Mouse (Mus musculus) CD4-positive, CD25-positive, alpha-beta regulatory T cell, adult 4 months (primary cell): ENCODE measurements around the gene Noto. TPM values are rescaled to one million over a fixed set of nuclear protein-coding genes. Genes with fewer than 3 reads are reported as not detected.
"Not testable (repeated sequence)": the region's sequence is repeated elsewhere in the genome, so short reads cannot be mapped to it uniquely, and the experiment has no call there.

ENCODE experiments used
- ATAC-seq: one replicate; pipeline ENCODE4 v1.8.0; 2017
- polyA plus RNA-seq, 2 experiments: library from polyadenylated mRNA; unstranded; fragments of 100-300 nt; shearing (Covaris generic); gene quantifications; one replicate each; pipeline ENCODE4 v1.2.1; 2017

Noto gene
- polyA plus RNA-seq, 2 experiments from 2014 or later: not detected

DNA sequence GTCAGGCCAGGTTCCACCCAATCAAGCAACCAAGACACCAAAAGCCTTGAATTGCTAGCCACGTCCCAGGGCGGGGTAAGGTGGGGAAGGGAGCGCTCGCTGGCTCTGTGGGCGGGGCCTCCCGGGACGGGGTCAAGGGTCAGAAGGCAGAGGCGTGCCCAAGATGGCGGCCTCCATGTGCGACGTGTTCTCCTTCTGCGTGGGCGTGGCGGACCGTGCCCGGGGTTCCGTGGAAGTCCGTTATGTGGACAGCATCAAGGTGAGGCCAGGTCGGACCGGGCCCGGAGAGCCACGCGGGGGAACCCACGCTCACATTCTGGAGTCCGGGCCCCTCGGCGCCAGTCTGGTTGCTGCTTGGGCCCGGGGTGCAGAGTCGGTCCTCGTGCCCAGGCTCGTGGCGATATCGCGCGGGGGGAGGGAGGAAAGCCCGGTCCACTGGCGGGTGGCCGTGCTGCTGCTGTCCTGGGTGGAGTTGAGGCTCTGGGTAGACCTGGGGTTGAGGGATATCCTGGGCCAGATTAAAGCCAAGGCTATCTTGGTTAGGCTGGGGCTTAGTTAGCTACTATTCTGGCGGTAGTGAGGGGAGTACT, 8.3 kb downstream of the Noto start, which contains the start of gene Smyd5:
TSS of gene Smyd5 (plus strand) at position 148 of the 590 bp plus-strand sequence.
- ATAC-seq: peak; percentile 93

DNA sequence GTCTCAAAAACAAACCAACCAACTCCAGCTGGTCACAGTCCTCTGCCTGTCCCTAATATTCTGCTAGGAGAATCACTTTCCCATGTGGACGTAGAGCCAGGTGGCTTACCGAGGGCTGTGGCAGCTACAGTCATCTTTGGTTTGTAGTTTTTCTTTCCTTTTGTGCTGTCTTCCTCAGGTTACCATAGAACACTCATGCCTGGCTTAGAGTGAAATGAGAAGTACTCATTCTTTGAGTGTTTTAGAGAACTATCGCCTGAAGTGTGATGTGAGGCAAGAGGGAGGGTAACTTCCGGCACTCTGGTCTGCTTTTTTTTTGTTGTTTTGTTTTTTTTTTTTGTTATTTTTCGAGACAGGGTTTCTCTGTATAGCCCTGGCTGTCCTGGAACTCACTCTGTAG, 10.2 kb downstream of the Noto start:
- no peak for ATAC-seq

DNA sequence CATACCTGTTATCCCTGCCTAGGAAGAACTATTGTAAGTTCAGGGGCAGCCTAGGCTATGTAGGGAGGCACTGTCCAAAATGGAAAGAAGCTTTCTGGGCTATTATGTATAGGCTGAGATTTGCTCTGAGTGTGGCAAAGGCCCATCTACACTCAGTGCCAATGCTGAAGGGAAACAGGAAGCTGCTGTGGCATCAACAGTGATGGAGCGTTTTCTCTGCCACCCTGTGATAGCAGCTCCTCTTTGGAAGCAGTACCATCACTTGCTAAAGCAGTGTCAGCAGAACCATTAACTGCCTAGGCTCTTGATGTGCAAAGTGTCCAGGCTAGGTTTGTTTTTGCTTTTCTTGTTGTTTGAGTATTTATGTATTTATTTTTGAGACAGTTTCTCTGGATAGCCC, 12.5 kb downstream of the Noto start:
- ATAC-seq: no peak

DNA sequence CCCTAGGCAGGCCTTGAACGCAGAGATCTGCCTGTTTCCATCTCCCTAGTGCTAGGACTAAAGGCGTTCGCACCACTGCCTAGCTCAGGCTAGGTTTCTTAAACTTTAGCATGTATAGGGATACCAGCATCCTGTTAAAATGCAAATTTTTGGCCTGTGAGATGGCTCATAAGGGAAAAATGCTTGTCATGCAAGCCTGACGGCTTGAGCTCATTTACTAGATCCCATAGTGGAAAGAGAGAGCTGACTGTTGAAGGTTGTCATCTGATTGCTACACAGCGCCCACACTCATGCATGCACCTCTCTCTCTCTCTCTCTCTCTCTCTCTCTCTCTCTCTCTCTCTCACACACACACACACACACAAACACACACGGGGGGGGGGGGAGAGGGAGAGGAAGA, 12.9 kb downstream of the Noto start:
- ATAC-seq: no peak

DNA sequence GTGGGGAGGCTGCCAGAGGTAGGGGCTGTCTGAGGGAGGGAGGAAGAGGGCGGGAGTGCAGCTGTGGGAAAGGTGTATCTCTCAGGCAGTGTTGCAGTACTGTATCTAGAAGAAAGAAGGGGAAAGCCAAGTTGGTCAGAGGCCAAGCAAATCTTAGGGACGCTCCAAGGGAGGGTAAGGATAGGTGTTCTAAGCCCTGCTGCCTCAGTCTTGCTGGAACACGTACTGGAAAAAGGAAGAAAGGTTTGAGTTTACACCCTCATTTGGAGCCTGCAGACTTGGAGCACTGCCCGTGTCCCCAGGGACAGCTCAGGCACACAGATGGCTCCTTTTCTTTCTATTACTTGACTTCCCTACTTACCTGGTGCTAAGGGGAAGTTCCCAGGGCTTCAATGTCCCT, 17.5 kb downstream of the Noto start:
- no peak for ATAC-seq

DNA sequence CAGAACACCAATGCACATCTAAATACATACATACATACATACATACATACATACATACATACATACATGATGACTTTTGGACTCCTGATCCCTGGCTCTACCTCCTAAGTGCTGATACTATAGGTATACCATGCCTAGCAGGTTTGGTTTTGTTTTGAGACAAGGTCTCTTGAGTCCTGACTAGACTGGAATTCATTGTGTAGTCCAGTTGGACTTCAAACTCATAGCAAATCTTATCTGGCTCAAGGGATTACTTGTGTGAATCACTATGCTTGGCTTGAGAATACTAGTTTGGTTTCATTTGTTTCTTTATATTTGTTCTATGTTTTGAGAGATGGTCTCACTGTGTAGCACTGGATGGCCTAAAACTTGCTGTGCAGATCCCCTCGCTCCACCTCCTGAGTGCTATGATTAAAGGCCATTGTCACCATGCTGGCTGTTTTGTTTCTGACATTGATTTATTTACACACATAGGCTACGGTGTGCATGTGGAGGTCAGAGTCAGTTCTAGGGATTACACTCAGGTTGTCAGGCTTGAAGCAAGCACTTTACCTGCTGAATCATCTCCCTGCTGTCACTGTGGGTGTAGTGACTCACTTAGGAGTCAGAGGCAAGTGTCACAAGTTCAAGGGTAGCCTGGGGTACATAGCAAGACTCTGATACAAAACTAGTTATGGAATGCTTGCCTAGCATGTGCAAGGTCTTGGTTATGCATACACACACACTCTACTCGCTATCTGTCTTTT, 20.0 kb downstream of the Noto start:
- ATAC-seq: no peak

DNA sequence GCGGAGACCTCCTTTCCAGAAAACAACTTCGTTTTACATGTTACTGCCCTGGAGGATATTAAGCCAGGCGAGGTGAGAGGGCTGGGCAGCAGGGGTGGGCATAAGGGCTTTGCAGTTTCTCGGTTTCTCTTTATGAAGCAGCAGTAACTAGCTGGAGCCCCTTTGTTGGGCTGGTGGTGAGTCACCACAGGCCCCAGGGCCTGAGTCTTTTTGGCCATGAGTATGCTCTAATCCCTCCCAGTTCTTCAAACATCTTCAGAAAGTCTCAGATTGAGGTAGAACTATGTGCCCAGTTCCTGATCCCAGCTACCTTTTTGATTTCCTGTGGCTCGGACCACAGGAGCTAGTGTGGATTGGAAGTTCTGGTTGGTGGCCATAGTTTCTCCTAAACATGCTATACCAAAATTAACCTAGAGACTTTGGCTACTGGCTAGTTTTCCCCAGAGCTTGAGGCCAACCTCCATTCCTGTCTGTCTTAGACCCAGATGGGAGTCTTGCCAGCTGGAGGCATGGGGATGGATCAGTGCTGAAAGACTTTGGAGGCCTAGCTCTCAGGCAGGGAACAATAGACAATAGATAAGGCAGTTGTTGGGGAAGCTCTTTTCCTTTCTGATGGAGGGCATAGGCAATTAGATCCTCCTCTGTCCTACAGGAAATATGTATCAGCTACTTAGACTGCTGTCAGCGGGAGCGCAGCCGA, 20.7 kb downstream of the Noto start:
- no peak for ATAC-seq

DNA sequence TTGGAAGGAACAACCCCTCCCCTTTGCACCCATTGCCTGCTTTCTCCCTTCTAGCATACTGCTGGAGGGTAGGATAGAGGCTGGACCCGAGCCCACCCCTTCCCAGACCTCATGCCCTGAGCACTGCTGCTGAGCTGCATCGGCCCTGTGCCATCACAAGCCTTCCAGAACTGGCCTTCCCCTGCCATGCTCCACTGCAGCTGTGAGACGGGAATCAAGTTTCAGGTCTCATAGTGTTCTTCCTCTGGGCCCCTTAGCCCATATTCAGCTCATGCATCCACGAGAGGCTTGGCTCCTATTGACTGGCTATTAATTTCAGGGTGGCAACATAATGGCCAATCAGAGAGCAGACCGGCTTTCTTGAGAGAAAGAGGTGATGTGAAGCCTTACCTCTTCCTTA, 21.6 kb downstream of the Noto start:
- no peak for ATAC-seq

DNA sequence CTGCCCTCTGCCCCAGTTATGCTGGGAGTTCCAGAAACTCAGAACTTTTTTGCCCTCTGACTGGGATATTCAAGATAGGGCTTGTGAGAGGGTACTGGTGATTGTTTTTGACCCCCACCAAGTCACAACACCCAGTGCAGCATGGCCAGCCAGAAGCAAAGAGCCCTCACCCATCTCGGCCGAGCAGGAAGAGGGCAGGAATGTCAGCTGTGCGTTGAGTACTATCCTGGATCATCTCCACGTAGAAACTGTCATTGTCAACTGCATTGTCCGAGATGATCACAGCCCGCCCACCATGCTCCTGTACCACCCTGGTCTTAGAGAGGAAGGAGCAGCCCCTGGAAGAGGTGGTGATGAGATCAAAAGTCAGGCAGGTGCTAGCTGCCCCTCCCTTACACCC, 23.7 kb downstream of the Noto start:
- ATAC-seq: no peak

DNA sequence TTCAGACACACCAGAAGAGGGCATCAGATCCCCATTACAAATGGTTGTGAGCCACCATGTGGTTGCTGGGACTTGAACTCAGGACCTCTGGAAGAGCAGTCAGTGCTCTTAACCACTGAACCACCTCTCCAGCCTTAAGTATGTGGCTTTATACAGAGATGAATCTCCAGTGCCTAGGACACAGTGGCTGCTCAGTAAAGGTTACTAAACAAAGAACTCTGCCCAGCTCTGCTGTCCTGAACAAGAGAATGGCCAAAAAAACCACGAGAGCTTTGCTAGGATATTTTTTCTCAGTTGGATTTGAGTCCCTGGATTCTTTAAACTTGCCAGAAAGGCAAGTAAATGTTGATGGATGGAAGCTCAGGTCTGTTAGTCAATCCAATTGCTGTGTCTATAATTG, 26.5 kb downstream of the Noto start:
- not testable (repeated sequence) for ATAC-seq

DNA sequence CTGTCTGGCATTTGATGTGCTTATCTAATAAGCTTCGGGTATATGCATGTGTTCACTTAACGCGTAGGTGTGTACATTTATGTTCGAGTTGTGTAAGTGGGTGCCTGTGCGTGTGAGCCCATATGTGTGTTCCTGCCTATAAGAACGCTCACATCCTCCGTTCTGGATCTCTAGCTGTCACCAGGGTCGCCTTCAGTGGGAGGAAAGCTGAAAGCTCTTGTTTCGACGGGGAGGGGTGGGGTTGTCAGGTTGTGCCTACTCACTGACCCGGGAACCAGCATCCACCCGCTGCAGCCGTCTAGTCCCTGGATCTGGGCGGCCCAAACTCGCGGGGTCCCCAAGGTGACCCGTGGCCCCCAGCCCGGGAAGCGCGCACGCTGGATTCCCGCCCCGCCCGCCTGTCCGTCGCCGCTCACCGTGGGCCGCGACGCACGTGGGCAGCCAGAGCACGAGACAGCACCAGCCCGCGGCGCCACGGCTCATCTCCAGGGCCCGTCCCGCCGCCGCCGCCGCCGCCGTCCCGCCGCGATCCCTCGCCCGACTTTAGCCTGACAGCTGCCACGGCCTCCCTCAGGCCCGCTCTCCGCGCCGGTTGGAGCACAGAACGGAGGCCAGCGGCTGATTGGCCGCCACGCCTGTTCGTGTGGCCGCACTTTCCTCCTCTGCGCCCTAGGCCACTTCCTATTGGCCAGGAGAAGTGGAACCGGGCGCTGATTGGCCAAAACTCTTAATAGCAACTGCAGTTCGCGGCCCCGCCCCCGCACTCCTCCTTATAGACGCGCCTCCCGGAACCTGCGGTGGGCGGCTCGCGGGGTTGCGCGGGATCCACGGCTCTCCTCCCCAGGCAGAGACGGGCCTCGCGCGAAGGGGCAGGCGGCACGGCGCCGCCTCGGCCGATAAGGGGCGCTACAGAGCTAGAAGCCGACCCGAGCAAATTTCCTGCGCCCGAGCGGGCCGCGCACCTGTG, 27.3 kb downstream of the Noto start, which contains the start of gene Cct7:
TSS of gene Cct7 (plus strand) at position 818 of the 967 bp plus-strand sequence.
- ATAC-seq: peak; percentile 86

DNA sequence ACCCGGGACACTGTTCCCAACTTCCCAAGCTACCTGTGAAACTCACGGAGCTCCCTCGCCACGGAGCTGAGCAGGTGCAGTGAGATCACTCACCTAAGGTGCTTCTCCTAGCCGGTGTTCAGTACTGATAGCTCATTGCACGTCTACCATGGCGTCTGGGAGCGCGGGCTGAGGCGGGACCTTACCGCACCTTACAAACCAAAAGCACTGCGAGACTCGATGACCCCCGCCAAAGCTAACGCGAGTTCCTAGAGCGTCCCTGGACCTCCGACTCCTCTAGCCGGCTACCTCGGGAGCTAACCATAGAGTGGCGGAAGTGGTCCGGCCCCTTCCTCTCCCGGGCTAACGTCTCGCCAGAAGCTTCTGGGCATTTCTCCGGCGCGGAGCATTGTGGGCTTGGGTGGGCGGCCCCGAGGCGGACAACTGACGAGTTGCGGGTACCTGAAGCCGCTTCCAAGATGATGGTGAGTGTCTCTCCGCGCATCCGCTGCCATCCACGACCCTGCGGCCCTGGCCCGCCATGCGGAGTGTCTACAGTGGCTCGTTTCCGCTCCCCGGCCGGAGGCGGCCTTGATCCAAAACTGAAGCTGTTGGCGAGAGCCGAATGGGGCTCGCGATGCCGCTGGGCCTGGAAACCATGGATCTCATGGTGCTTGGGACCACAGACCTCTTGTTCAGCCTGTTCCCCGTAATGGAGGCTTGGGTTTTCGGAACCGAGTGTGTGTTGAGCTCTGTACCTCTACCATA, 28.2 kb downstream of the Noto start, which contains the start of gene Pradc1:
TSS of gene Pradc1 (minus strand) at position 307 of the 747 bp plus-strand sequence.
- ATAC-seq: peak; percentile 63

DNA sequence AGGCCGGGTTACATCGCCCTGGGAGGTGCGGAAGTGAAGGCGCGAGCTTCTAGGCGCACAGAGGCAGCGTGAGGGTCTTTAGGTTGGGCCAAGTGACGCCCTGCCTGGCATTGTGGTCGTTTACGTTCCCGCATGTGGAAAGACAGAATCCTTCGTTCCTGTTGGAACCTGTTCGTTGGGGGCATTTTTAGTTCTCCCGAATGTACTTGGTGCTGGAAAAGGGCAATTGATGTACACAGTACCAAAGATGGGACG, 28.7 kb downstream of the Noto start:
- ATAC-seq: peak; percentile 11

DNA sequence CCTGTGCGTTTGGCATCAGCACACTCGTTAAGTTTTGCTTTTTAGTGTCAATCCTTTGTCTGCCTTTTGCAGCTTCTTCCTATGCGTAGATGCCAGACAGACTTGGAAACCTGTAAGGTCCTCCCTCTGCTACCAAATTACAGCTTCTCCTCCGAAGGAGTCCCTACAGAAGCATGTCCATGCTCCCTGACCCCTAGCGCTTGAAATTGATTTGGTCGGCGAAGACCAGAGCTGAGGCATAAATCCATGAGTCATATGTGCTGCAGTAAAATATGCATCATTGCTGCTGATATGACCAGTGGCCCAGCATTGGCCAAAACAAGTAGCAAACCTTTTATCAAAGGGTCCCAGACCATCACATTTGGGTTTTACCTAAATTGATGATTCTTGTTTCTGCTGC, 29.1 kb downstream of the Noto start:
- ATAC-seq: no peak

DNA sequence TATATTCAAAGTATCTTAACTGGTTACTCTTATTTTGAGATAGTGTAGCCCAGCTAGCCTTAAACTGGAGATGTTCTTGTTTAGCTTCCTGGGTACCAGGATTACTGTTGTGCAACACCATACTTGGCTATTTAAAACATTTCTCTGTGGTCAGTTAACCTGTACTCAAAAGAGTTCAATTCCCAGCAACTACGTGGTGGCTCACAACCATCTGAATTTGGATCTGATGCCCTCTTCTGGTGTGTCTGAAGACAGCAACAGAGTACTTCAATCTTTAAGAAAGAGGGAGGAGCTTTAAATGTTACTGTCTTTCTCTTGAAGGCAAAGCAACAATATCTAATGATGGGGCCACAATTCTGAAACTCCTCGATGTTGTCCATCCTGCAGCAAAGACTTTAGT, 35.9 kb downstream of the Noto start:
- ATAC-seq: no peak

DNA sequence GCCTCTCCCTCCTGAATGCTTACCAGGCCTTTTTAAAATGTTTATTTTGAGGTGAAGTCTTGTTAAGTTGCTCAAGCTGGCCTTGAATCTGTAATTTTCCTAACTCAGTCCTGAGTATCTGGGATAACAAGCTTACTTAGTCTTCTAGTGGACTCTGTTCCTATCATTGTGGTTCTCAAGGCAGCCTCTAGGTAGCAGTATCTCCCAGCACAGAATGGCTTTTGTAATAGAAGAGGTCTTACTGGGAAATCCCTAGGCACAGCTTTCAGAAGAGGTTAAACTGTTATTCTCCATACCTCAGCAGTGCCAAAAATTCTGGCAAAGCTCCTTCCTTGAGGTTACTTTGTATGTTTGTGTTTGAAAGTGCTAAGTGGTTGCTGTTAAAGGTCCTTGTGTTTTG, 41.7 kb downstream of the Noto start:
- ATAC-seq: no peak

DNA sequence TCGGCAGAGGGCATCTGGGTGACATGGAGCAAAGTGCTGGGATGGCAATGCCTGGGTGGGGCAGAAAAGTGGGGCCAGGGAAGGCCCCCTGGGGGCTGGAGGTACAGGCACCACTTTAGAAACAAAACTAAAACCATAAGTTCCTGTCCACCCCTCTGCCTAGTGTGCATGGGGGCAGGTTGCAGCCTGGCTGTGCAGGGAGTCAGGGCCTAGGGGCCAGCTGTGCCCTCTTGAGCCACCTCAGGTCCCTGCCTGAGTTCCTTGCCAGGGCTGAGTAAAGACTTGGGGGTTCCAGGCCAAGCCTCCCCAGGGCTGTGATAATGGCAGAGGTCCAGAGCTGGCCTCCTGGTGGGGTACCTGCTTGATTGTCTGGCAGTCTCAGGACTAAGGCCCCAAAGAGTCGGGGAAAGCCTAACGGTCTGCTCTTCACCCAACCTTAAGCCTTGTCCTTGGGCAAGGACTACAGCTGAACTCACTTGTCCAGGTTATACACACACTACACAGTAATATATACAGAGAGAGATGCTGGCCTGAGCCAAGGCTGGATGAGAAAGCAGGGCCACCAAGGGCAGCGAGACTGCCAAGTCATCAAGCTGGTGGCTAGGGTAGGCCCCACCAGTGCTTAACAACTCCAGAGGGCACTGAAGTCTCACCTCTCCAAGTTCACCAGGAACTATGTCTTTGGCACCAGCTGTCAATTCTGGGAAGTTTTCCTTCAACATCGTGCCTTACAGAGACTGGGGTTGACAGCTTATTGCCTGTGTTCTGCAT, 46.2 kb downstream of the Noto start:
- ATAC-seq: no peak

DNA sequence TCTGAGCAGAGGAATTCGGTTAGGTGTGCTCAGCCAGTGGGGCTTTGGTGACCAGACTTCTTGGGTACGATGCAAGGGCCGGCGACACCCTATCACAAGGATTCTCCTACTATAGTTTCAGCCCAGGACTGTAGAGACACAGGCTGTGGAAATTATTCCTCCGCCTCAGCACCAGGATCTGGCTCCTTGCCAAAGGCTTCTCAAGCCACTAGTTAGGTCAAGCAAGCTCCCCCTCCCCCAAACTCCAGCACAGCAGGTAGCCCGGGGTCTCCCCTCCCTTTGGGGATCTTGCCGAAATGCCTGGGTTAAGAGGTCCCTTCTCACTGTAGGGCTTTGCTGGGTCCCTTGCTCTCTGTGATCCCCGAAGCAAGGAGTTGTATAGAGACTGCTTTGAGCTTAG, 48.3 kb downstream of the Noto start:
- ATAC-seq: no peak

DNA sequence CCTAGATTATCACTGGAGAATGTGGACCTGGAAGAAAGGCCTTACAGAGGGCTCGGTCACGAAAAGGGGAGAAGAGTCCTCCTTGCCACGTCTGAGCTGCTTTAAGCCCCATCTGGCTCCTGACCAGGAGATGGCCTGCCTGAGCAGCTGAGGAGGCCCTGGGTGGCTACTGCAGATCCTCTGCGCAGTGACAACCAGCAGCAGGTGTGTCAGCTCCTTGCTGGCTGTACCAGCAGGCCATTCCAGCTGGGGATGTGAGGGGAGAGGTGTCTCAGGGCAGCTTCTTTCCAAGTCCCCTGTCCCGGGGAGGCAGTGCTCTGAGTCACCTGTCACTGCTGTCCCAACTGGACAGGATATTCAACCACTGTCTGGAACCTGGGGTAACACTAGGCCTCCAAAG, 48.9 kb downstream of the Noto start:
- ATAC-seq: no peak

DNA sequence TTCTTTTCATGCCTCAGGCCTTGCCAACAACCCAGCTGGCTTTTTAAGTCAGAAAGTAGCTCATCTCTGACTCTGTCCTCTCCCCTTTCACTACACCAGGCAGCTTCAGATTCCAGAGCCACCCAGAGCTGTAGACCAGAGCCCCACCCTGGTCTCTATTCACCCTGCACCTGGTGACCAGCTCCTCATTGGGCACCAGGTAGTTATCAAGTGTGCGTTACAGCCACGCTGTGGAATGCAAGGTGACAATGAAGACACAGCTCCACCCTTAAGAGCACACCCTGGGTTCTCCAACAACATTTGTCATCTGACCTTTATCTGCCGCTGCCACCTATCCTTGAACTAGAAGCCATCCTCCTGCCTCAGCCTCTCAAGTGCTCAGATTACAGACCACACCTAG, 51.9 kb downstream of the Noto start:
- ATAC-seq: no peak

DNA sequence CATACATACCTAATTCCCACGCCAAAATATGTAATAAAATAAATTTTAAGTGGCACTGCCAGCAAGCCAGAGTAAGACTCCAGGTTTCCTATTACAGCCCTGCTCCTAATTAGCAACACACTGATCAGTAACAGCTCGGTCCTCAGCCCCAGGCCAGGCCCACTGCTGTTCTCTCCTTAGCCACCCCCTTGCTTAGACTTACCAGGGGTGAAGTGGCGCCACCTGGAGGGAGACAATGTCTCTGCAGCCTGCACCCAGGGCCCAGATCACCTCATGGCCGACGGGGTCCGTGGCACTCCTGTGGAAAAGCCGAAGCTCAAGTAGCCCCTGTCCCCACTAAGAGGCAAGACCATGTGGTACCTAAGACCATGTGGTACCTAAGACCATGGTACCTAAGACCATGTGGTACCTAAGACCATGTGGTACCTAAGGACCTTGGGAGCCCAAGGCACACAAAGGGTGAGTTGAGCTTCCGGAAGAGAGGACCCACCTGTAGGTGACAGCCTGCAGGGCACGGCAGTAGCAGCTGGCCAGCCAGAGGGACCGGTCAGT, 53.8 kb downstream of the Noto start:
- ATAC-seq: peak; percentile 39
